Comparison of ENCODE assay signal across 8 mouse cellular contexts in genomic region chr8:95202649-95203275, GRCm38 (mm10). TPM values are rescaled to one million over a fixed set of nuclear protein-coding genes. Genes with fewer than 3 reads are reported as not detected.
DNase-seq lines count a peak whose midpoint lies in the region; ATAC-seq and TF ChIP-seq lines count a peak whose summit lies in the region.

Gene Kifc3, minus strand, starts transcription at chr8:95202812.

- 62% methylated on average over 14 of the region's 14 CpGs for WGBS in cerebellum, adult 2 months
- 35% methylated on average over 14 of the region's 14 CpGs for whole genome bisulfite sequencing in kidney, adult 2 months
- 72% methylated on average over 14 of the region's 14 CpGs for WGBS in midbrain, embryonic 10.5 days
- WGBS in forebrain, embryonic 14.5 days: 73% methylated on average over 14 of the region's 14 CpGs

- DNase-seq in cerebellum, adult 2 months: no peak
- no peak for DNase-seq in cerebellum, adult 11-12 months
- DNase-seq in ES-E14 (ENCODE audit: low read depth, low spot score): no peak
- DNase-seq in gastrocnemius, postnatal 14 days: peak; percentile 51
- peak; percentile 92 for DNase-seq in kidney, adult 2 months
- DNase-seq in midbrain, embryonic 10.5 days (ENCODE audit: low spot score): no peak
- no peak for DNase-seq in retina, embryonic 14.5 days (ENCODE audit: low spot score)
- no peak for DNase-seq in forebrain, embryonic 14.5 days (ENCODE audit: low spot score)

- H3K27ac ChIP-seq in cerebellum, adult 2 months (ENCODE audit: insufficient read depth, low read length): no peak within 1 kb of the TSS
- H3K27ac ChIP-seq in ES-E14 (ENCODE audit: insufficient read depth, low read depth, low read length, poor library complexity, severe bottlenecking): peak within 1 kb of the TSS; percentile 9; the same call in 1 of the 2 replicates
- H3K27ac ChIP-seq in kidney, adult 2 months (ENCODE audit: insufficient read depth, low read depth, low read length): peak within 1 kb of the TSS; percentile 79
- 0 out of 2 replicates have a peak within 1 kb of the TSS, but pooled peaks have one; percentile 9 for H3K27ac ChIP-seq in midbrain, embryonic 10.5 days (replicated peaks)
- H3K27ac ChIP-seq in forebrain, embryonic 14.5 days (ENCODE audit: low read depth, low read length): no peak within 1 kb of the TSS

- H3K9me3 ChIP-seq in ES-E14 (ENCODE audit: control insufficient read depth, insufficient read depth, low read depth, low read length): no peaks in the 10 kb centered on the region
- H3K9me3 ChIP-seq in midbrain, embryonic 10.5 days (replicated peaks): no peaks in the 10 kb centered on the region
- H3K9me3 ChIP-seq in forebrain, embryonic 14.5 days (replicated peaks; ENCODE audit: control insufficient read depth, low read length): no peaks in the 10 kb centered on the region

- in situ Hi-C loops in ES-E14 (cut with MboI; ENCODE audit: low sequenced_read_pairs in 2 of 2, unreplicated experiment in 2 of 2): loop anchor here (10.0 to 25.0 kb wide), 2 partner anchors 90 to 258 kb away; no protein-coding TSS in a partner anchor

- no peak within 1 kb of the TSS for H3K9ac ChIP-seq in ES-E14 (ENCODE audit: insufficient read depth, low read depth, low read length, poor library complexity, severe bottlenecking)
- no peak within 1 kb of the TSS for H3K9ac ChIP-seq in forebrain, embryonic 14.5 days (ENCODE audit: low read length)

- TF ChIP-seq POLR2A in cerebellum, adult 2 months (IDR thresholded peaks at IDR 0.05; ENCODE audit: borderline replicate concordance, insufficient read depth, low read length): no peak
- no peak for TF ChIP-seq POLR2A in kidney, adult 2 months (IDR thresholded peaks at IDR 0.05; ENCODE audit: low read depth, low read length)

- TF ChIP-seq CTCF in cerebellum, adult 2 months (IDR thresholded peaks at IDR 0.05; ENCODE audit: borderline replicate concordance, insufficient read depth, low read depth, low read length): no peak
- TF ChIP-seq CTCF in kidney, adult 2 months (conservative IDR thresholded peaks at IDR 0.05; ENCODE audit: insufficient read depth, insufficient read length, low read depth, low read length): no peak

- intact Hi-C loops in gastrocnemius, postnatal 14 days (cut with DNase I; ENCODE audit: low total_unique reads): loop anchor here (10.0 kb wide), 2 partner anchors 98 to 258 kb away; no protein-coding TSS in a partner anchor

- ATAC-seq in forebrain, embryonic 14.5 days: no peak

- no peak within 1 kb of the TSS for H3K4me3 ChIP-seq in cerebellum, adult 2 months (replicated peaks; ENCODE audit: insufficient read depth, low read depth, low read length)
- no peak within 1 kb of the TSS for H3K4me3 ChIP-seq in ES-E14 (ENCODE audit: insufficient read depth in 1 of 2, low read depth in 1 of 2, low read length in 2 of 2, poor library complexity in 1 of 2, severe bottlenecking in 1 of 2)
- peak within 1 kb of the TSS; percentile 44 for H3K4me3 ChIP-seq in kidney, adult 2 months (ENCODE audit: insufficient read depth, low read depth, low read length)
- no peak within 1 kb of the TSS for H3K4me3 ChIP-seq in midbrain, embryonic 10.5 days
- no peak within 1 kb of the TSS for H3K4me3 ChIP-seq in forebrain, embryonic 14.5 days (ENCODE audit: low read depth, low read length)

- no peak within 1 kb of the TSS for H3K4me2 ChIP-seq in forebrain, embryonic 14.5 days (ENCODE audit: low read length)

- H3K4me1 ChIP-seq in cerebellum, adult 2 months (ENCODE audit: control insufficient read depth, insufficient read depth, low read length): no peaks in the 10 kb centered on the region
- H3K4me1 ChIP-seq in ES-E14 (ENCODE audit: control insufficient read depth in 2 of 2, insufficient read depth in 2 of 2, low read length in 2 of 2, poor library complexity in 1 of 2): peaks cover 4 to 6% of the 10 kb centered on the region in 2 experiments; a peak in 2 of 4 replicates
- H3K4me1 ChIP-seq in kidney, adult 2 months (ENCODE audit: control insufficient read depth, insufficient read depth, low read length): peaks cover 7% of the 10 kb centered on the region; the same call in 1 of the 2 replicates
- peaks cover 6% of the 10 kb centered on the region; the same call in 1 of the 2 replicates for H3K4me1 ChIP-seq in midbrain, embryonic 10.5 days
- H3K4me1 ChIP-seq in forebrain, embryonic 14.5 days (ENCODE audit: control insufficient read depth, insufficient read depth, low read length): no peaks in the 10 kb centered on the region

- H3K27me3 ChIP-seq in cerebellum, adult 2 months (ENCODE audit: control insufficient read depth, insufficient read depth, low read length): no peaks in the 10 kb centered on the region
- H3K27me3 ChIP-seq in kidney, adult 2 months (replicated peaks; ENCODE audit: control insufficient read depth, insufficient read depth, low read length): no peaks in the 10 kb centered on the region
- H3K27me3 ChIP-seq in midbrain, embryonic 10.5 days (ENCODE audit: low read depth, poor library complexity, severe bottlenecking): peaks cover 4% of the 10 kb centered on the region; the same call in 1 of the 2 replicates
- no peaks in the 10 kb centered on the region for H3K27me3 ChIP-seq in forebrain, embryonic 14.5 days (replicated peaks; ENCODE audit: control insufficient read depth, insufficient read depth, low read length)

- no peaks in the 10 kb centered on the region for H3K36me3 ChIP-seq in ES-E14 (ENCODE audit: control insufficient read depth, insufficient read depth, low read length, poor library complexity, severe bottlenecking)
- H3K36me3 ChIP-seq in kidney, adult 2 months (ENCODE audit: control insufficient read depth, insufficient read depth, low read length): no peaks in the 10 kb centered on the region
- no peaks in the 10 kb centered on the region for H3K36me3 ChIP-seq in midbrain, embryonic 10.5 days
- no peaks in the 10 kb centered on the region for H3K36me3 ChIP-seq in forebrain, embryonic 14.5 days (ENCODE audit: control insufficient read depth, insufficient read depth, low read length)

TF ChIP-seq in ES-E14, 5 proteins besides CTCF, POLR2A, EP300 and RAD21:
- TF ChIP-seq ZNF384 (IDR thresholded peaks at IDR 0.05; ENCODE audit: low read depth, low read length) (no peak), MAFK (IDR thresholded peaks at IDR 0.05; ENCODE audit: insufficient read depth, low read depth, low read length) (no peak), CHD2 (IDR thresholded peaks at IDR 0.05; ENCODE audit: low read depth, low read length) (no peak), HCFC1 (IDR thresholded peaks at IDR 0.05; ENCODE audit: borderline replicate concordance, insufficient read depth, low read length) (no peak), ZC3H11A (IDR thresholded peaks at IDR 0.05; ENCODE audit: borderline replicate concordance, low read depth, low read length) (no peak)

RNA-seq across cellular contexts. Expression of gene Kifc3, which starts in this region (rescaled TPM):
- polyA plus RNA-seq in cerebellum, adult 2 months (2012; rRNA removed): 49.9 and 56.8 TPM in 2 replicates
- 34.6 and 45.6 TPM in 2 replicates for total RNA-seq in ES-E14 (2012; rRNA removed)
- 10 to 100 TPM; 11.2 to 11.5 TPM for total RNA-seq in gastrocnemius, postnatal 14 days (2021)
- polyA plus RNA-seq in kidney, adult 2 months (2012; rRNA removed): 92.3 and 100 TPM in 2 replicates
- polyA plus RNA-seq in midbrain, embryonic 10.5 days (2016; fragmentation: Nextera tagmentation; extraction: Ambion mirVana): 4.1 and 5.2 TPM in 2 replicates
- 8.9 and 10.7 TPM in 2 replicates for polyA plus RNA-seq in forebrain, embryonic 14.5 days (2014; fragmentation: Nextera tagmentation; extraction: Ambion mirVana)

Comparison
In these comparisons a context has a peak if more than half of its experiments do, and no peak if none do; other contexts are left out.
1. DNase-seq: peak in gastrocnemius, postnatal 14 days (single experiment) and kidney, adult 2 months (single experiment); none in cerebellum, adult 2 months (0 of 2), cerebellum, adult 11-12 months (single experiment), ES-E14 (single experiment), midbrain, embryonic 10.5 days (single experiment), retina, embryonic 14.5 days (single experiment) and forebrain, embryonic 14.5 days (single experiment).
2. H3K27ac ChIP-seq: peak in ES-E14 (single experiment), kidney, adult 2 months (single experiment) and midbrain, embryonic 10.5 days (single experiment); none in cerebellum, adult 2 months (single experiment) and forebrain, embryonic 14.5 days (single experiment).